Mouse (Mus musculus) brown adipose tissue, adult 24 weeks (tissue): ENCODE measurements around the gene Tmub1. TPM values are rescaled to one million over a fixed set of nuclear protein-coding genes. Genes with fewer than 3 reads are reported as not detected.

ENCODE experiments used
- H3K27ac ChIP-seq: fragments of 200-500 bp; replicated peaks from 2 replicates; pipeline ENCODE4 v1.5.1; 2012; ENCODE audit warnings: low read depth, mild to moderate bottlenecking, low read length
- H3K4me1 ChIP-seq: fragments of 200-500 bp; 2 replicates; pipeline ENCODE4 v1.6.1; 2012; ENCODE audit warnings: low read length, mixed read lengths; ENCODE audit not compliant: control insufficient read depth, insufficient read depth, insufficient read length
- H3K4me3 ChIP-seq: fragments of 200-500 bp; 2 replicates; pipeline ENCODE4 v1.5.1; 2012; ENCODE audit warnings: low read depth, mild to moderate bottlenecking, low read length, moderate library complexity; ENCODE audit not compliant: insufficient read depth
- polyA plus RNA-seq: library from polyadenylated mRNA; stranded (reverse); fragments of >200 nt; gene quantifications from 2 replicates; pipeline ENCODE4 v1.2.4, GENCODE M21; 2012; ENCODE audit not compliant: missing spikeins, insufficient read depth, insufficient read length

The Tmub1 gene
- polyA plus RNA-seq, 1 experiment, result 11.7 TPM

GRCm38 (mm10) chr5:24423129-24424003, 24.3 kb downstream of the Tmub1 start, which contains the start of the genes Cdk5 and Slc4a2:
Gene Cdk5, minus strand, starts transcription at chr5:24423530.
Gene Slc4a2, plus strand, starts transcription at chr5:24423837.
- Histone ChIP-seq H3K27ac (peak within 1 kb of the TSS; percentile 99), H3K4me1 (0 out of 2 replicates have a peak, but pooled peaks cover 6% of the 10 kb centered on the region), H3K4me3 (peak within 1 kb of the TSS; percentile 89)

- Histone ChIP-seq H3K4me1 (no peaks in the 10 kb centered on the region; the same call in 1 of the 2 replicates), H3K4me3 (no peak overlapping the region), H3K27ac (no peak overlapping the region)
Measured at GRCm38 (mm10) chr5:24420381-24420780, 27.3 kb downstream of the Tmub1 start.

GRCm38 (mm10) chr5:24417587-24417986, 30.1 kb downstream of the Tmub1 start:
- no peak overlapping the region for H3K27ac ChIP-seq
- peaks cover 2% of the 10 kb centered on the region; the same call in 1 of the 2 replicates for H3K4me1 ChIP-seq
- H3K4me3 ChIP-seq, result no peak overlapping the region

GRCm38 (mm10) chr5:24416222-24416736, 31.4 kb downstream of the Tmub1 start:
- no peak overlapping the region for H3K27ac ChIP-seq
- no peak overlapping the region for H3K4me3 ChIP-seq
- peaks cover 2% of the 10 kb centered on the region; the same call in 1 of the 2 replicates for H3K4me1 ChIP-seq

- H3K4me1 ChIP-seq, result peaks cover 2% of the 10 kb centered on the region; the same call in 1 of the 2 replicates
- H3K27ac ChIP-seq, result no peak overlapping the region
- H3K4me3 ChIP-seq, result no peak overlapping the region
Measured at GRCm38 (mm10) chr5:24413938-24414337, 33.7 kb downstream of the Tmub1 start.

GRCm38 (mm10) chr5:24413042-24413693, 34.5 kb downstream of the Tmub1 start, which contains the start of gene Asic3:
Gene Asic3, plus strand, starts transcription at chr5:24413392.
- H3K4me1 ChIP-seq, result peaks cover 2% of the 10 kb centered on the region; the same call in 1 of the 2 replicates
- no peak within 1 kb of the TSS for H3K4me3 ChIP-seq
- no peak within 1 kb of the TSS for H3K27ac ChIP-seq

GRCm38 (mm10) chr5:24412063-24412462, 35.6 kb downstream of the Tmub1 start:
- H3K4me3 ChIP-seq, result no peak overlapping the region
- peaks cover 2% of the 10 kb centered on the region; the same call in 1 of the 2 replicates for H3K4me1 ChIP-seq
- no peak overlapping the region for H3K27ac ChIP-seq

GRCm38 (mm10) chr5:24409466-24409865, 38.2 kb downstream of the Tmub1 start:
- H3K27ac ChIP-seq, result no peak overlapping the region
- H3K4me3 ChIP-seq, result no peak overlapping the region
- peaks cover 2% of the 10 kb centered on the region; the same call in 1 of the 2 replicates for H3K4me1 ChIP-seq

- no peak overlapping the region for H3K27ac ChIP-seq
- no peak overlapping the region for H3K4me3 ChIP-seq
- no peaks in the 10 kb centered on the region; the same call in 1 of the 2 replicates for H3K4me1 ChIP-seq
Measured at GRCm38 (mm10) chr5:24408651-24409050, 39.0 kb downstream of the Tmub1 start.

- Histone ChIP-seq H3K4me3 (no peak overlapping the region), H3K4me1 (no peaks in the 10 kb centered on the region; the same call in 1 of the 2 replicates), H3K27ac (no peak overlapping the region)
Measured at GRCm38 (mm10) chr5:24405389-24405876, 42.2 kb downstream of the Tmub1 start.

GRCm38 (mm10) chr5:24404594-24405360, 42.9 kb downstream of the Tmub1 start:
- no peak overlapping the region for H3K4me3 ChIP-seq
- H3K27ac ChIP-seq, result no peak overlapping the region
- H3K4me1 ChIP-seq, result no peaks in the 10 kb centered on the region; the same call in 1 of the 2 replicates

GRCm38 (mm10) chr5:24401969-24402368, 45.7 kb downstream of the Tmub1 start:
- Histone ChIP-seq H3K27ac (no peak overlapping the region), H3K4me1 (no peaks in the 10 kb centered on the region), H3K4me3 (no peak overlapping the region)

- Histone ChIP-seq H3K4me3 (no peak overlapping the region), H3K4me1 (no peaks in the 10 kb centered on the region), H3K27ac (no peak overlapping the region)
Measured at GRCm38 (mm10) chr5:24400911-24401605, 46.6 kb downstream of the Tmub1 start.

- Histone ChIP-seq H3K27ac (no peak overlapping the region), H3K4me3 (no peak overlapping the region), H3K4me1 (no peaks in the 10 kb centered on the region)
Measured at GRCm38 (mm10) chr5:24400362-24400761, 47.3 kb downstream of the Tmub1 start.
